Mouse (Mus musculus) ovary, adult 10 weeks (tissue): ENCODE data around the gene Ermap. TPM values are rescaled to one million over a fixed set of nuclear protein-coding genes. Genes with fewer than 3 reads are reported as not detected.

Experiments
- polyA plus RNA-seq: library from polyadenylated mRNA; stranded (reverse); fragments of 350-450 nt; fragmentation: Illumina TruSeq; extraction: RNeasy Lipid Tissue Mini Kit (QIAGEN cat#74804); gene quantifications from one replicate; pipeline ENCODE4 v1.2.3, GENCODE M21; 2014

The Ermap gene
- polyA plus RNA-seq: 4.1 TPM

GRCm38 (mm10) chr4:119189864-119190263, at the start of gene Ermap:
Gene Ermap, minus strand, starts transcription at chr4:119190011.

DNA sequence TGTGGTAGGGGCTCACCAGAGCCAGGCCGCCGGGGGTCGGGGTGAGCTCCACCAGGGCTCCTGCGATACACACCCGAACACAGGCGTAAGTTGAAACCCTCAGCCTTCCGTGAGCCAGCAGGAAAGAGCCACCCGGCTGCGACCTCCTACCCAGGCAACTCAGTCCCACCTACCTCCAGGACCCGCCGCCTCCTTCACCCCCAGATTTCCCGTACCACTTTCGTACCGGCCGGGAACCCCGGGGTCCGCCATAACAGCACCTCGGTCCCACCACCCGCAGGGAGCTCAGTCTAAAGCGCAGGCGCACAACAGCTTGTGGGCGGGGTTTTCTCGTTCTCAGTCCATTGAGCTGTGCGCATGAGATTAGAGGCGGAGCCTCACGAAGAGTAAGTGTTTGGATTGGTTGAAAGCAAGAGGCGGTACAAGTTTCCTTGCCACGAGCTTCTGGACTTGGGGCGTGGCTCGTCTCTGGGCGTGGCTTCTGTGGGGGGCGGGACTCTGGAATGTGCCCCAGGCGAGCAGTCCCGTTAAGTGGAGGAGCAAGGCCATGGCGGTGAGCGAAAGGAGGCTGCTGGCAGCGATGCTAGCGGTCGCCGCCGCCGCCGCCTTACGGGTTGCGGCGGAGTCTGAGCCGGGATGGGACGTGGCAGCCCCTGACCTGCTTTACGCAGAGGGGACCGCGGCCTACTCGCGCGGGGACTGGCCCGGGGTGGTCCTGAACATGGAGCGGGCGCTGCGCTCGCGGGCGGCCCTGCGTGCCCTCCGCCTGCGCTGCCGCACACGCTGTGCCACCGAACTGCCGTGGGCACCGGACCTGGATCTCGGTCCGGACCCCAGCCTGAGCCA, 42.8 kb upstream of the Ermap start, which contains the start of the genes AU022252 and P3h1:
Gene AU022252 (minus strand): TSS at position 303 of the 846 bp plus-strand sequence.
Gene P3h1 (plus strand): TSS at position 506 of the 846 bp plus-strand sequence.

GRCm38 (mm10) chr4:119218169-119218568, 28.4 kb upstream of the Ermap start, which contains the start of gene Tmem269:
Gene Tmem269, minus strand, starts transcription at chr4:119218217.

GRCm38 (mm10) chr4:119194909-119195581, 5.2 kb upstream of the Ermap start, which contains the start of gene Svbp:
Gene Svbp, plus strand, starts transcription at chr4:119195306.

GRCm38 (mm10) chr4:119173851-119174453, 15.9 kb downstream of the Ermap start, which contains the start of gene Zfp691:
Gene Zfp691, minus strand, starts transcription at chr4:119174195.

Other genes with a start within 250 kb of the Ermap start
- gene Lao1, start 228.4 kb downstream of the Ermap start, polyA plus RNA-seq: 0.43 TPM
- gene Slc2a1, start 81.3 kb downstream of the Ermap start, polyA plus RNA-seq: 5.2 TPM
- gene Zfp691, start 15.8 kb downstream of the Ermap start, polyA plus RNA-seq: 0.63 TPM
- gene Svbp, start 5.3 kb upstream of the Ermap start, polyA plus RNA-seq: 18.0 TPM
- gene Tmem269, start 28.2 kb upstream of the Ermap start, polyA plus RNA-seq: 3.1 TPM
- 7.4 TPM for gene AU022252, start 42.7 kb upstream of the Ermap start, polyA plus RNA-seq
- gene P3h1, start 42.9 kb upstream of the Ermap start, polyA plus RNA-seq: 49.4 TPM
- gene Cldn19, start 65.4 kb upstream of the Ermap start, polyA plus RNA-seq: not detected
- gene Ybx1, start 104.6 kb upstream of the Ermap start, polyA plus RNA-seq: 802 TPM
- 40.9 TPM for gene Ppih, start 130.5 kb upstream of the Ermap start, polyA plus RNA-seq
- 11.7 TPM for gene Ccdc30, start 225.5 kb upstream of the Ermap start, polyA plus RNA-seq
- 19.5 TPM for gene Ppcs, start 232.4 kb upstream of the Ermap start, polyA plus RNA-seq
- 2.0 TPM for gene Zmynd12, start 232.8 kb upstream of the Ermap start, polyA plus RNA-seq